Mouse (Mus musculus): ENCODE results near the gene Pttg1. TPM values are rescaled to one million over a fixed set of nuclear protein-coding genes. Genes with fewer than 3 reads are reported as not detected.
A peak's percentile ranks its signal among the peaks of the same experiment; 100 is the strongest.

Gene Pttg1
- polyA plus RNA-seq, 1 experiment from 2014 or later: 66.8 TPM

DNA sequence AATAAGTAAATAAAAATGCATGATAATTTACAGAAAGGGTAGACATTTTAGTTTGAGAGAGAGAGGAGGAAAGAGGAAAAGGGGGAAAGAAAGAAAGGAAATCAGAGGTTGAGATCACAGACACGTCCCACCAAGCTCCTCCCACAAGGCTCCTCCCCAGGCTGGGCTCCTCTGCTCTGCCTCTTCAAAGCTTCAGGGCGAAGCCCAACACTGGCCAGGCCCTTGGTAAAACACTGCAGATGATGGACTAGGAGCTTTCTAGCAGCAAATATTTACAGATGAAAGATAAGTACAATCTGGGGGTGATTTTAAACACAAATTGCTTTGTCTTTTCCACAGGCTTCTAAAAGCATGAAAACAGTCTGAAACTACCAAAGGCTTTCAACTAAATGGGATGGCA is 33.3 kb downstream of the Pttg1 start:
- Histone ChIP-seq H3K27me3 (ENCODE audit: control insufficient read depth, insufficient read depth, low read length) (no peaks in the 10 kb centered on the region), H3K4me3 (ENCODE audit: low read depth, low read length) (no peak overlapping the region), H3K27ac (replicated peaks) (no peak overlapping the region), H3K4me1 (replicated peaks; ENCODE audit: control insufficient read depth, insufficient read depth) (no peaks in the 10 kb centered on the region), H3K9me3 (ENCODE audit: control insufficient read depth, low read length) (no peaks in the 10 kb centered on the region), H3K4me2 (replicated peaks; ENCODE audit: low read depth) (no peak overlapping the region), H3K9ac (ENCODE audit: low read length) (no peak overlapping the region), H3K36me3 (ENCODE audit: control insufficient read depth, insufficient read depth, low read length) (no peaks in the 10 kb centered on the region)
- ATAC-seq (ENCODE audit: low FRiP score, low TSS enrichment) (no peak), DNase-seq (ENCODE audit: low spot score) (no peak)
- 17% methylated on average over 2 of the region's 2 CpGs for WGBS
- no peak for TF ChIP-seq CTCF (IDR thresholded peaks at IDR 0.05; ENCODE audit: low read depth)
- TF ChIP-seq EP300 (optimal IDR thresholded peaks at IDR 0.05): no peak

DNA sequence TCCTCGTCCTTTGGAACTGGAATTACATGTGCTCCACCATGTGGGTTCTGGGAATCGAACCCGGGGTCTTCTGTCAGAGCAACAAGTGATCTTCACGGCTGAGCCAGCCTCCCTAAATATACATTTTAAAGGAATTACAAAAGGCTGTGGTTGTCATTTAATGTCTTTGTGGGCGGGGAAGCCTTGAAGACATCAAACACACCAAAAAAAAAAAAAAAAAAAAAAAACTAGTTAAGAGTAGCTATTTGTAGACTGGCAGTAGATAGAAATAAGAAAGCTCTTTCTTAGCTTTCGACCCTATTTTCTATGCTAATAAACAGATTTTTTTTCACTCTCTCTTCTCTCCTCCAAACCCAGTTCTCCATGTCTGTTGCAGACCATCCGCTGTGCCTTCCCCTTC is 36.9 kb downstream of the Pttg1 start:
- no peaks in the 10 kb centered on the region for H3K9me3 ChIP-seq (ENCODE audit: control insufficient read depth, low read length)
- H3K36me3 ChIP-seq (ENCODE audit: control insufficient read depth, insufficient read depth, low read length): no peaks in the 10 kb centered on the region
- H3K9ac ChIP-seq (ENCODE audit: low read length): no peak overlapping the region
- DNase-seq (ENCODE audit: low spot score) (no peak), ATAC-seq (ENCODE audit: low FRiP score, low TSS enrichment) (no peak)
- H3K4me1 ChIP-seq (replicated peaks; ENCODE audit: control insufficient read depth, insufficient read depth): no peaks in the 10 kb centered on the region
- TF ChIP-seq EP300 (optimal IDR thresholded peaks at IDR 0.05) (no peak), CTCF (IDR thresholded peaks at IDR 0.05; ENCODE audit: low read depth) (no peak)
- H3K27ac ChIP-seq (replicated peaks): no peak overlapping the region
- 83% methylated on average over 7 of the region's 7 CpGs for WGBS
- H3K4me3 ChIP-seq (ENCODE audit: low read depth, low read length): no peak overlapping the region
- no peaks in the 10 kb centered on the region for H3K27me3 ChIP-seq (ENCODE audit: control insufficient read depth, insufficient read depth, low read length)
- no peak overlapping the region for H3K4me2 ChIP-seq (replicated peaks; ENCODE audit: low read depth)

DNA sequence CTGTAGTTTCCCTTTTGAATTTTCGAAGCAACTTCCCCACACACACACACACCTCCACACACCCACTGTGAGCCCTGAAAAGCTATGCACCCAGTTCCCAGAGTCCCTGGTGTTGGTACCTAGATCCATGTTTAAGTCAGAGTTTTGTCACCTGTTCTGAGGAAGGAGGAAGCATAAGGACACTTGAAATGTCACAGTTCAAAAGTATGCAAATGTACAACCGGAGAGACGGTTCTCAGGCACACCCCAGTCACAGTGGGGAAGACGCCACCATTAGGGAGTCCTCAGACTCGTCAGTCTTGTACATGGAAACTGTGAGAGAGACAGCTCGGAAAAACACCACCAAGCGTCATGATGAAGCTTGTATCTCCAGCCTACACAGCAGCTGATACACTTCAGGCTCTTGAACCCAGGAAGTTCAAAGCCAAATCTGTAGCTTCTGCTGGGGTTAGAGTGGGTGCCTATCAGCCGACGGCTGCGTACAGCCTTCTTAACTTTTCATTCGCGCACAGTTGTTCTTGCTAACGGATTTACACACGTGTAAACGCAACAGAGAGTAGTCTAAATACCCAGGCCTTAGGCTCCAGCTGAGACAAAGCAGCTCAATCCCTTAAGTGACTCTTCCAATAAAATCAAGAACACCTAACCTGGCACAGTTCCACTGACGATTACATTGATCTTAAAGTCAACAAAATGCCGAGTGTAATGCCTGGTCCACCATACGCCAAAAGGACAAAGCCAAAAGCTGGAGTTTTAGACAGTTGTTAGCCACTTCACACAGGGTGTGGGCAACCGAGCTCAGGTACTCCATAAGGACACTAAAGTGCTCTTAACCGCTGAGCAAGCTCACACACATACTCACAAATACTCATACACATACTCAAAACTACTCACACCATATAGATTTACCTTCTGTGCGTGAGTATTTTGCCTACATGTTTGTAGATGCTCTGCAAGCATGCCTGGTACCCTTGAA is 37.6 kb downstream of the Pttg1 start:
- H3K36me3 ChIP-seq (ENCODE audit: control insufficient read depth, insufficient read depth, low read length): no peaks in the 10 kb centered on the region
- H3K9ac ChIP-seq (ENCODE audit: low read length): no peak overlapping the region
- H3K4me3 ChIP-seq (ENCODE audit: low read depth, low read length): no peak overlapping the region
- no peak for ATAC-seq (ENCODE audit: low FRiP score, low TSS enrichment)
- no peak for DNase-seq (ENCODE audit: low spot score)
- no peak overlapping the region for H3K4me2 ChIP-seq (replicated peaks; ENCODE audit: low read depth)
- no peaks in the 10 kb centered on the region for H3K27me3 ChIP-seq (ENCODE audit: control insufficient read depth, insufficient read depth, low read length)
- WGBS: 68% methylated on average over 21 of the region's 21 CpGs
- H3K4me1 ChIP-seq (replicated peaks; ENCODE audit: control insufficient read depth, insufficient read depth): no peaks in the 10 kb centered on the region
- H3K27ac ChIP-seq (replicated peaks): no peak overlapping the region
- TF ChIP-seq CTCF (IDR thresholded peaks at IDR 0.05; ENCODE audit: low read depth): no peak
- TF ChIP-seq EP300 (optimal IDR thresholded peaks at IDR 0.05): no peak
- no peaks in the 10 kb centered on the region for H3K9me3 ChIP-seq (ENCODE audit: control insufficient read depth, low read length)

DNA sequence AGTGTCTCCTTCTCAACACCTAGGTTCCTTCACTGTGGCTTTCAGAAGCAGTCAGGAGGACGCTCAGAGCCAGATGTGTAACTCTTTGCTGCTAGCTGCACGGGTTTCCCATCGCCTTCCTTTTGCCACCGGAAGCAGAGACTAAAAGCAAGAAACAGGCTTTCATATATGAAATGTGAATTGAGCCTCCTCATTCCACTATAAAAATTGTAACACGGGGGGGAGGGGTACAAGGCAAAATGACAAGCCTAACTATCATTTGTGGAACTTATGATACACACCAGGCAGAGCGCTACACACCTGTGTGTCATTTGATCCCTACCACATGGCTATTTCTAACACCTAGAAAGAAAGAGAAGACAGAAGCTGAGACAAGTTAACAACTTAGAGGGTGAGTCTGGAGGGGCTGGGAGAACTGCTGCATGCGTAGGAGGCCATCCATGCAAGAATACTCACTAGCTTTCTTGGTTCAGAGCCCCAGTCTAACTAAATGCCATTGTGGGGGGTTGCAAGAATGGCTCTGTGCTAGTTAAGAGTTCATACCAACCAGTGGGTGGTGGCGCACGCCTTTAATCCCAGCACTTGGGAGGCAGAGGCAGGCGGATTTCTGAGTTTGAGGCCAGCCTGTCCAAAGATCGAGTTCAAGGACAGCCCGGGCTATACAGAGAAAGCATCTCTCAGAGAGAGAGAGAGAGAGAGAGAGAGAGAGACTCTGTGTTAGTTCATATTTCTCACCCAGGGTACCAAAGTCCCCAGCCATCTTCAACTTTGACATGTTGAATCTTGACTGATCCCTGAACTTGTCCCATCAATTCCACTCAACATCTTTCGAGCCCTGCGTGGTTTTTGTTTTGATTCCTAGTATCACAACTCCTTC is 38.8 kb downstream of the Pttg1 start:
- DNase-seq (ENCODE audit: low spot score): no peak
- H3K4me2 ChIP-seq (replicated peaks; ENCODE audit: low read depth): no peak overlapping the region
- H3K27ac ChIP-seq (replicated peaks): no peak overlapping the region
- WGBS: 86% methylated on average over 14 of the region's 14 CpGs
- no peak for ATAC-seq (ENCODE audit: low FRiP score, low TSS enrichment)
- TF ChIP-seq CTCF (IDR thresholded peaks at IDR 0.05; ENCODE audit: low read depth) (no peak), EP300 (optimal IDR thresholded peaks at IDR 0.05) (no peak)
- H3K27me3 ChIP-seq (ENCODE audit: control insufficient read depth, insufficient read depth, low read length): no peaks in the 10 kb centered on the region
- H3K9ac ChIP-seq (ENCODE audit: low read length): no peak overlapping the region
- H3K4me1 ChIP-seq (replicated peaks; ENCODE audit: control insufficient read depth, insufficient read depth): no peaks in the 10 kb centered on the region
- no peaks in the 10 kb centered on the region for H3K36me3 ChIP-seq (ENCODE audit: control insufficient read depth, insufficient read depth, low read length)
- H3K9me3 ChIP-seq (ENCODE audit: control insufficient read depth, low read length): no peaks in the 10 kb centered on the region
- no peak overlapping the region for H3K4me3 ChIP-seq (ENCODE audit: low read depth, low read length)

DNA sequence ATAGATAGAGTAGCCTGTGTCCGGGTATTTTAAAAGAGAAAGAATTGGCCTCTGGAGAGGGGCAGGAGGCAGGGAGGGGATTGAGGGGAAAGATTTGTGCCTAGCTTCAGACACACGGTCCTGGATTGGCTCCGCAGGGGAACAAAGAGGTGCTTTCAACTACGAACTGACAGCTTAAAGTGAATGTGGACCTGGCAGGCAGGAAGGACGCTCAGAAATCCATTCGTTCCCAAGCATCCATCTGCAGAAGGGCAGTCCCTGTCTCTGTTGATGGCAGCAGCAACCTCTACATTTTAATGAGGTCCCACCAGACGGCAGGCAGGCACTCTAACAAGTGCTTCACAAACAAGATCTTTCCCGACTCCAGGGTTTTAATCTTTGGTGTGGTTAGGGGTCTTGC is 40.3 kb downstream of the Pttg1 start:
- TF ChIP-seq CTCF (IDR thresholded peaks at IDR 0.05; ENCODE audit: low read depth): no peak
- no peak for TF ChIP-seq EP300 (optimal IDR thresholded peaks at IDR 0.05)
- H3K9ac ChIP-seq (ENCODE audit: low read length): peak overlapping the region; percentile 35; the same call in 1 of the 2 replicates
- no peak for ATAC-seq (ENCODE audit: low FRiP score, low TSS enrichment)

More for the DNA sequence above, 40.3 kb downstream of the Pttg1 start:
- no peaks in the 10 kb centered on the region for H3K9me3 ChIP-seq (ENCODE audit: control insufficient read depth, low read length)
- H3K36me3 ChIP-seq (ENCODE audit: control insufficient read depth, insufficient read depth, low read length): no peaks in the 10 kb centered on the region
- no peaks in the 10 kb centered on the region for H3K4me1 ChIP-seq (replicated peaks; ENCODE audit: control insufficient read depth, insufficient read depth)
- 0 out of 2 replicates have a peak overlapping the region, but pooled peaks have one; percentile 13 for H3K27ac ChIP-seq (replicated peaks)
- H3K4me3 ChIP-seq (ENCODE audit: low read depth, low read length): peak overlapping the region; percentile 26
- peak overlapping the region; percentile 54 for H3K4me2 ChIP-seq (replicated peaks; ENCODE audit: low read depth)
- WGBS: 8% methylated on average over 8 of the region's 8 CpGs
- DNase-seq (ENCODE audit: low spot score): no peak
- H3K27me3 ChIP-seq (ENCODE audit: control insufficient read depth, insufficient read depth, low read length): no peaks in the 10 kb centered on the region
